Mouse (Mus musculus) kidney, embryonic 14.5 days (tissue): Measurements from ENCODE around the gene Mfng. TPM values are rescaled to one million over a fixed set of nuclear protein-coding genes. Genes with fewer than 3 reads are reported as not detected.

ENCODE experiments used
- ATAC-seq: fragments of 200-750 bp; cut with Nextera tagmentation; 2 replicates; pipeline ENCODE4 v1.8.0; 2017; ENCODE audit warnings: moderate number of reproducible peaks, mild to moderate bottlenecking, moderate TSS enrichment, moderate library complexity; ENCODE audit not compliant: low FRiP score, low TSS enrichment
- H3K27ac ChIP-seq: fragments of 300-500 bp; sonication (generic); 2 replicates; pipeline ENCODE4 v1.5.1; 2014; ENCODE audit warnings: low read depth, mild to moderate bottlenecking, low read length, moderate library complexity, mixed read lengths
- H3K27me3 ChIP-seq: fragments of 300-500 bp; sonication (generic); 2 replicates; pipeline ENCODE4 v1.6.1; 2014; ENCODE audit warnings: mild to moderate bottlenecking, low read length; ENCODE audit not compliant: control insufficient read depth, insufficient read depth
- H3K36me3 ChIP-seq: fragments of 300-500 bp; sonication (generic); 2 replicates; pipeline ENCODE4 v1.6.1; 2014; ENCODE audit warnings: low read length, mixed read lengths; ENCODE audit not compliant: control insufficient read depth, insufficient read depth
- H3K4me1 ChIP-seq: fragments of 300-500 bp; sonication (generic); 2 replicates; pipeline ENCODE4 v1.6.1; 2014; ENCODE audit warnings: low read length, mixed read lengths; ENCODE audit not compliant: control insufficient read depth, insufficient read depth
- H3K4me2 ChIP-seq: fragments of 300-500 bp; sonication (generic); replicated peaks from 2 replicates; pipeline ENCODE4 v1.6.1; 2014; ENCODE audit warnings: low read depth, mild to moderate bottlenecking, low read length
- H3K4me3 ChIP-seq: fragments of 300-500 bp; sonication (generic); 2 replicates; pipeline ENCODE4 v1.5.1; 2014; ENCODE audit warnings: mild to moderate bottlenecking, low read length
- H3K9ac ChIP-seq: fragments of 300-500 bp; sonication (generic); 2 replicates; pipeline ENCODE4 v1.6.1; 2014; ENCODE audit warnings: low read depth, mild to moderate bottlenecking, low read length, moderate library complexity
- H3K9me3 ChIP-seq: fragments of 300-500 bp; sonication (generic); 2 replicates; pipeline ENCODE4 v1.6.1; 2016; ENCODE audit warnings: low read length; ENCODE audit not compliant: control insufficient read depth
- WGBS: fragments of 180-500 bp; shearing (Covaris S2); extraction: QIAGEN DNeasy Blood & Tissue Kit; methylation state at CpG from one replicate; pipeline ENCODE4 v1.1.7; 2014; 5-methylcytosine and 5-hydroxymethylcytosine counted together
- polyA plus RNA-seq: library from polyadenylated mRNA; unstranded; fragments of >200 nt; fragmentation: Nextera tagmentation; extraction: Ambion mirVana; gene quantifications from 2 replicates; pipeline ENCODE4 v1.2.1, GENCODE M21; 2014

Gene Mfng
- polyA plus RNA-seq, 1 experiment from 2014 or later: 15.4 TPM

DNA sequence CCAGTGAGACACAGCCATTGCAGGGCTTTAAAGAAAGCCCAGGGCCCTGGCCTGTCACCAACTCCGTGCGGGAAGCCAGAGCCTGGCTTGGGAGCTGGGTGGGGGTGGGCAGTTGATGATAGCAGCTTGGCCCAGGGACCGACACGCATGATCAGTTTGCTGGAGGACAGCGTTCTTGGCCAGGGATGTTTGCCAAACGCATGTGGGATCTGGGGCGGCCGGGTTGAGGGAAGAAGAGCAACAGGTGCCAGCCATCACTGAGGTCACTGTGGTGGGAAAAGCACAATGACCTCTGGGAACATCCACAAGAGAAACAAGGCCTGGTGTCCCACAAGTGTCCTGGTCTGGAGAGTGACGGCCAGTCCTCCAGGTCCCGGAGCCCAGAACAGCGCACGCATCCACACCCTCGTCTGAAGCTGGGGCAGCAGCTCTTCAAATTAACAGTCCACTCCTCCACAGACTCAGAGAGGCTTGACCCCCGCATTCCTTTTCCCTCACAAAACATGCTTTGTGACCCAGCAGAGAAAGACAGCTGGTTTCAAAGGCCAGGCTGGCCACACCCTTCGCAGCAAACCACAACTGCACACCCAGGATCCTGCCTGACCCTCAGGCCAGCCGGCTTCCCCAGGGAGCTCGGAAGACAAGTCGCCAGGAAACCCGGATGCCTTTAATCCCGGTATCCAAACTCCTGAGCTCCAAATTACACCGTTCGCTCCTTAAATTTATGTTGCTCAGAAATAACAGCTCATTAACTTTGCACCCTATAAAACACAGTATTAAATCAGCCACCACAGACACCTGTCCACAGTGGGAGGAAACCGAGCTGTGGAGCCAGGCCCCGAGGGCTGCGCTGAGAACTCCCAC is 23.2 kb upstream of the Mfng start:
- Histone ChIP-seq H3K27ac (peak overlapping the region; percentile 32), H3K4me3 (no peak overlapping the region), H3K9ac (no peak overlapping the region), H3K9me3 (no peaks in the 10 kb centered on the region), H3K4me1 (peaks cover 17% of the 10 kb centered on the region), H3K4me2 (peak overlapping the region; percentile 19), H3K27me3 (peaks cover 28% of the 10 kb centered on the region), H3K36me3 (no peaks in the 10 kb centered on the region)
- ATAC-seq: peak; percentile 89
- WGBS: 14% methylated on average over 25 of the region's 25 CpGs

DNA sequence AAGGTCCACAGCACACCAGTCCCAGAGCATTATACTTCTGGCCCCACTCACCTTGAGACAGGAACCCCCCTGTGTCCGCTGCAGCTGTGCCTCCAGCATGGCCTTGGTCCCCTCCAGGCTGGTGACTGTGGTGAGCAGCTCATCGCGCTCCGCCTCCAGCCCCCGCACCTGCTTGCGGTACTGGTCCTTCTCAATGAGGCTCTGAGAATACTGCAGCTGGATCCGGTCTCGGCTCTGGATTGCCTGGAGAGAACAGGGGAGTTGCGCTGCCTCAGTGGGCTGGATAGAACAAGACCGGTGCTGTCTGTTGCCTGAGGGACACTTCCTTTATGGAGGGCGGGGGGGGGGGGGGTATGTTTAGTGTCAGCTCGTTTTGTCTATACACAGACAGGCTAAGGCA is 17.7 kb upstream of the Mfng start:
- H3K4me1 ChIP-seq: peaks cover 10% of the 10 kb centered on the region
- H3K27me3 ChIP-seq: peaks cover 12% of the 10 kb centered on the region; the same call in 1 of the 2 replicates
- no peak for ATAC-seq
- 0 out of 2 replicates have a peak overlapping the region, but pooled peaks have one; percentile 23 for H3K9ac ChIP-seq
- H3K27ac ChIP-seq: peak overlapping the region; percentile 30
- H3K9me3 ChIP-seq: no peaks in the 10 kb centered on the region
- WGBS: 78% methylated on average over 12 of the region's 12 CpGs
- no peak overlapping the region for H3K4me2 ChIP-seq
- H3K4me3 ChIP-seq: no peak overlapping the region
- H3K36me3 ChIP-seq: peaks cover 3% of the 10 kb centered on the region; the same call in 1 of the 2 replicates

DNA sequence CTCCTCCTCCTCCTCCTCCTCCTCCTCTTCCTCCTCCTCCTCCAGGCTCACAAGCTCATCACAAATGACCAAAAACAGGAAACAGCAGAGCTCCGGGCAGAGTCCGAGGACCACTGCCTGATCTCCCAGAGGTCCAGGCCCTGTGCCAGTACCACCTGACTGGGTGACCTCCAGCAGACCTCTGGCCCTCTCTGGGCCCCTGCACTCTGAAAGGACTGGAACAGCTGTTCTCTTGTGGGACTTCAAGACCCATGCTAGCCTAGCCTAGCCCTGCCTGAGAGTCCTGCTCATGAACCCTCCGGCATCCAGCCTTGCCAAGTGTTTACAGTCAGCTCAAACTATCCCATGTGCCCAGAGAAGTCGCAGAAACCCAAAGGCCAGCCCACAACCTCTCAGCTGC is 17.2 kb upstream of the Mfng start:
- Histone ChIP-seq H3K4me2 (no peak overlapping the region), H3K27me3 (peaks cover 12% of the 10 kb centered on the region; the same call in 1 of the 2 replicates), H3K9me3 (no peaks in the 10 kb centered on the region), H3K36me3 (peaks cover 3% of the 10 kb centered on the region; the same call in 1 of the 2 replicates), H3K4me3 (no peak overlapping the region), H3K4me1 (peaks cover 4% of the 10 kb centered on the region; the same call in 1 of the 2 replicates), H3K9ac (no peak overlapping the region), H3K27ac (peak overlapping the region; percentile 30; the same call in 1 of the 2 replicates)
- no peak for ATAC-seq
- 56% methylated on average over 4 of the region's 4 CpGs for WGBS

DNA sequence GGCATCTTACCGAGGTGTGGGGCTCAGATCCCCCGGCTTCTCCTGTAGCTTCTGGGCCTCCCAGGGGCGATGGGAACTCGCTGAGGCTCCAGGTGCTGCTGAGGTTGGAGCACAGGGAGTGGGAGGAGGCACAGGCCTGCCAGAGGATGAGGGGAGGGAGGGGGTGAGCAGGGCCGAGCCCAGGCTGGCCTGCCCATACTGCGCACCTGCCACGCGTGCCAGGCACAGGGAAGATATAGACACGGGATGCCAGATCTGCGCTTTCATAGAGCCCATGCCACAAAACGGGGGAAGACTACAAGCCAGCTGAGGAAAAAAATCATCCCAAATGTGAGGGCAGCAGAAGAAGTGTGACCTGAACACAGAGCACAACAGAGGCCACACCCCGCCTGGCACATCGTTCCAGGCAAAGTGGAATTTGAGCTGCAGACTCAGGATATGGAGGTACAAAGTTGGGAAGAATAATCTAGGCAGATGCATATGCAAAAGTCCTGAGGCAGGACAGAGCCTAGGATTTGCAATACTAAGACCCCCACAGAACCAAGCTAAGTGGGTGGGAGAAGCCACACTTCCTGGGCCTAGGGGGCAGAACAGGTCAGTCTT is 16.5 kb upstream of the Mfng start:
- Histone ChIP-seq H3K9me3 (no peaks in the 10 kb centered on the region), H3K27me3 (peaks cover 12% of the 10 kb centered on the region; the same call in 1 of the 2 replicates), H3K9ac (no peak overlapping the region), H3K4me3 (no peak overlapping the region), H3K4me1 (0 out of 2 replicates have a peak, but pooled peaks cover 4% of the 10 kb centered on the region), H3K4me2 (no peak overlapping the region), H3K36me3 (peaks cover 8% of the 10 kb centered on the region; the same call in 1 of the 2 replicates), H3K27ac (no peak overlapping the region)
- ATAC-seq: no peak
- WGBS: 89% methylated on average over 13 of the region's 13 CpGs

DNA sequence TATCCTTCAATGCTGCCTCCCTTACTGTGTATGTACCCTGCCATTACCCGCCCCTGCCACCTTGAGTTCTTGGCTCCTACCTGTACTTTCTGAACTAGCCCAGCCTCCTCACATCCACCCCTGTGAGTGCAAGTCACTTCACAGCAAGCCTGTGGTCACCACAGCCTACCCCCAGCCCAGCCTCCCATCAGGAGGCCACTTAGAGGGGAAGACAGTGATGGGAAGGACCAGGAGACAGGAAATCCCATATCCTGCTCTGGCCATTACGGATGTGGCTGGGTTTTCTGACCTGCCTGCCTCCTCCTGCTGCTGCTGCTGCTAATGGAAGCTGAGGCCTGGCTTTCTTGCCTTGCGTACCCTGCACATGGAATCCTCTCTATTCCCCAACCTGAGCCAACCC is 14.8 kb upstream of the Mfng start:
- peaks cover 8% of the 10 kb centered on the region; the same call in 1 of the 2 replicates for H3K36me3 ChIP-seq
- ATAC-seq: no peak
- 0 out of 2 replicates have a peak, but pooled peaks cover 3% of the 10 kb centered on the region for H3K27me3 ChIP-seq
- H3K9me3 ChIP-seq: no peaks in the 10 kb centered on the region
- WGBS: 72% methylated on average over 3 of the region's 3 CpGs
- peak overlapping the region; percentile 75; the same call in 1 of the 2 replicates for H3K27ac ChIP-seq
- no peak overlapping the region for H3K4me2 ChIP-seq
- no peak overlapping the region for H3K9ac ChIP-seq
- no peak overlapping the region for H3K4me3 ChIP-seq
- H3K4me1 ChIP-seq: 0 out of 2 replicates have a peak, but pooled peaks cover 4% of the 10 kb centered on the region

DNA sequence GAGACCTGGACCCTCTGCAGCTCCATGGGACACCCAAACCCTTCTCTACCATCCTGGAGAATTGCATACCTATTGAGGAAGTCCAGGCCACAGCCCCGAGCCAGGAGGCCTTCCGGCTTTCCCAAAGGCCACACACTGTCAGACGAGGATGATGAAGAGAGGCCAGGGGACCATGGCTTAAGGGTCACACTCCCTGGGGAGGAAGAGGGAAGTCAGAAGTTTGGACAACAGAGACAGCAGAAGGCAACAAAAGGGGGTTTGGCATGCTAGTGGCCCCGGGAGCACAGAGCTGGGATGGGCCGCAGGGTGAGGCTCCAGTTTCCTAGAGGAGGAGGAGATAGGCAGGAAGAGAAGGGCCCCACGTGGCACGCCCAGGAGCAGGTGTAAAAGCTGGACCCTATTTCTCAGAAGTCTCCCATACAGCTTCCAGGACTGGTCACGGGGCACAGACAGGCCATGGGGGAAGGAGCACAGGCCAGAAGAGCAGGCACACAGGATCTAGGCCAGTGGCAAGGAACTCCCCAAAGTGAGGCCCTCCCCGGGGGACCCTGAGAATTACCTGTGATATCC is 14.1 kb upstream of the Mfng start:
- Histone ChIP-seq H3K27ac (peak overlapping the region; percentile 75; the same call in 1 of the 2 replicates), H3K9me3 (no peaks in the 10 kb centered on the region), H3K4me3 (no peak overlapping the region), H3K36me3 (peaks cover 8% of the 10 kb centered on the region; the same call in 1 of the 2 replicates), H3K9ac (no peak overlapping the region), H3K27me3 (0 out of 2 replicates have a peak, but pooled peaks cover 3% of the 10 kb centered on the region), H3K4me1 (0 out of 2 replicates have a peak, but pooled peaks cover 4% of the 10 kb centered on the region), H3K4me2 (no peak overlapping the region)
- 55% methylated on average over 9 of the region's 9 CpGs for WGBS
- no peak for ATAC-seq

DNA sequence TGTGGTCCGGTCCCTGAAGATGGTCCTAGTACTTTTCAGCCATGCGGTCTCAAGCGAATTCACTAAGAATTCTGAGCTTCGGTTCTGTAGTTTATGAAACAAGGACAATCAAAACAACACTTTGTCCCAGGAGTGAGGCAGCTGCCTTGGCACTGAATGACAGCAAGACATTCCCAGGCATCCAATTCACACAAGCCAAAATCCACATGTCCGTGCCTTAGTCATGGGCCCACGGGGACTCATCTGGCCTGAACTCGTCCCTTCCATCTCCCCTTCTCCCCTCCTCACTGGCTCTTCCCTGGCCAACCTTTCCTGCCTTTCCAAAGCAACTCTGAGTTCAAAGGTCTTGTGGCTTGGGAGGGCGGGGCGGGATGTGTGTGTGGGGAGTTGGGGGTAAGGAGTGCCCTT is 13.1 kb upstream of the Mfng start:
- 0 out of 2 replicates have a peak, but pooled peaks cover 4% of the 10 kb centered on the region for H3K4me1 ChIP-seq
- H3K27ac ChIP-seq: peak overlapping the region; percentile 75; the same call in 1 of the 2 replicates
- H3K4me2 ChIP-seq: no peak overlapping the region
- no peaks in the 10 kb centered on the region for H3K9me3 ChIP-seq
- ATAC-seq: no peak
- WGBS: 73% methylated on average over 9 of the region's 9 CpGs
- H3K4me3 ChIP-seq: no peak overlapping the region
- no peaks in the 10 kb centered on the region for H3K27me3 ChIP-seq
- H3K36me3 ChIP-seq: peaks cover 8% of the 10 kb centered on the region; the same call in 1 of the 2 replicates
- H3K9ac ChIP-seq: peak overlapping the region; percentile 7; the same call in 1 of the 2 replicates

DNA sequence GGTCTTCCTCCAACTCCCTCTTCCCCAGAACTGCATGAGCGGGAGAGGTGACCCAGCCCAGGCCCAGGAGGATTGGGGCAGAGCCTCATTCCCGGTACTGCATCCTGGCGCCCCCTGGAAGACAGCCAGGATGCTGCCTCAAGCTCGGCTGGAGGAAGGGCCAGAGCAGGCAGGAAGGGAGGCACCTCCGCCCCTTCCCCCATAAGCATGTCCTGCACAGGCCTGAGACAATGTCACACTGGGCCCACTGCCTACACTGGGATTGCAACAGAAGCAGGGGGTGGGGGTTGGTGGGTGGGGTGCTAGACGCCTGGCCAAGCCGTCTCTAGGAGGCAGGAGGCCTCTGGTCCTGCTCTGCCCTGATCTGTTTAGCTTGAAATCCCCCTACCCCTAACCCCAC is 12.7 kb upstream of the Mfng start:
- Histone ChIP-seq H3K9ac (no peak overlapping the region), H3K4me1 (0 out of 2 replicates have a peak, but pooled peaks cover 4% of the 10 kb centered on the region), H3K36me3 (peaks cover 8% of the 10 kb centered on the region; the same call in 1 of the 2 replicates), H3K4me2 (no peak overlapping the region), H3K9me3 (no peaks in the 10 kb centered on the region), H3K27ac (peak overlapping the region; percentile 75; the same call in 1 of the 2 replicates), H3K27me3 (no peaks in the 10 kb centered on the region), H3K4me3 (no peak overlapping the region)
- 0 out of 2 replicates have a peak, but pooled peaks have one; percentile 17 for ATAC-seq
- WGBS: 34% methylated on average over 7 of the region's 7 CpGs
